Comparison of ENCODE assay signal across 10 mouse cellular contexts in the genomic region with DNA sequence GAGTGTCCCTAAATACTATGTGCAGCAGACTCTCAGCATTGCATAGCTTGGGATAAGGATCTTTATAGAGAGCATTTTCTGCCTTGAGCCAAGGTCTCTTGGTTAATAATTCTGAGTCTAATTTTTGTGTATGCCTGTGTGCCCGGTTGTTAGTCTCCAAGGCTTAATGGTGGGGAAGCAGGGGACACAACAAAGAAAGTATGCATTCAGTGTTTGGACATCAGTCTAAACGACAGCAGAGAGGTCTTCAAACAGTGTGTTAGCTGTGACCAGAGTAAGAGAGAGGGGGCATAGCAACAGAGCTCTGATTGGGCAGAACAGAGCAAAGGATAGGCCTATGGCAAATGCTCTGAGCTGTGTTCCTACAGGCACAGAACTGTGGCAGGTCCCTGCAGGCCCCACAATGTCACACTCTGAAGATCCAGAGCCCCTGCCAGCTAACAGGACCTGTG.
DNase-seq lines count a peak whose midpoint lies in the region; ATAC-seq and TF ChIP-seq lines count a peak whose summit lies in the region.
"Had no signal": no experiment of that assay in that cellular context is flagged by ENCODE, and none has a peak within 500 bp of the region (broad histone marks: within the 10 kb centered on the region; RNA-seq: fewer than 3 reads in every experiment).

No protein-coding gene starts in this region.

- H3K4me1 ChIP-seq in forebrain, postnatal 0 days (ENCODE audit: insufficient read depth) = no peaks in the 10 kb centered on the region
- H3K4me1 ChIP-seq in limb, embryonic 12.5 days (replicated peaks) = peaks cover 22% of the 10 kb centered on the region
- H3K4me1 ChIP-seq in liver, embryonic 12.5 days = no peaks in the 10 kb centered on the region
- H3K4me1 ChIP-seq: liver, embryonic 13.5 days had no signal

- H3K36me3 ChIP-seq in forebrain, postnatal 0 days (ENCODE audit: insufficient read depth) = no peaks in the 10 kb centered on the region
- no peaks in the 10 kb centered on the region for H3K36me3 ChIP-seq in limb, embryonic 12.5 days
- H3K36me3 ChIP-seq in liver, embryonic 12.5 days = no peaks in the 10 kb centered on the region
- H3K36me3 ChIP-seq: liver, embryonic 13.5 days had no signal

- TF ChIP-seq CTCF in forebrain, postnatal 0 days (IDR thresholded peaks at IDR 0.05; ENCODE audit: low read depth) = no peak

- 20% methylated on average over 2 of the region's 2 CpGs for WGBS in forebrain, postnatal 0 days
- WGBS in limb, embryonic 12.5 days = 41% methylated on average over 2 of the region's 2 CpGs
- 39% methylated on average over 2 of the region's 2 CpGs for WGBS in liver, embryonic 12.5 days (ENCODE audit: insufficient replicate concordance)

- H3K9me3 ChIP-seq in forebrain, postnatal 0 days (ENCODE audit: low read length) = no peaks in the 10 kb centered on the region
- H3K9me3 ChIP-seq in limb, embryonic 12.5 days = no peaks in the 10 kb centered on the region
- H3K9me3 ChIP-seq in liver, embryonic 12.5 days (replicated peaks) = no peaks in the 10 kb centered on the region
- H3K9me3 ChIP-seq: liver, embryonic 13.5 days had no signal

- H3K4me2 ChIP-seq in forebrain, postnatal 0 days (ENCODE audit: low read depth) = no peak overlapping the region
- no peak overlapping the region for H3K4me2 ChIP-seq in limb, embryonic 12.5 days
- H3K4me2 ChIP-seq in liver, embryonic 12.5 days = no peak overlapping the region
- H3K4me2 ChIP-seq: liver, embryonic 13.5 days had no signal

- no peak overlapping the region for H3K9ac ChIP-seq in forebrain, postnatal 0 days
- H3K9ac ChIP-seq in limb, embryonic 12.5 days (replicated peaks) = no peak overlapping the region
- no peak overlapping the region for H3K9ac ChIP-seq in liver, embryonic 12.5 days
- H3K9ac ChIP-seq: liver, embryonic 13.5 days had no signal

- peak; percentile 56 to 60 for DNase-seq in cerebellum, postnatal 14 days
- no peak for DNase-seq in cerebellum, postnatal 25 days
- peak; percentile 38 for DNase-seq in MN1 (ENCODE audit: low spot score)
- DNase-seq in forebrain, postnatal 0 days = peak; percentile 48
- no peak for DNase-seq in natural killer cell, adult 2 months (ENCODE audit: low spot score in 2 of 2)
- DNase-seq in layer of hippocampus, adult 11-12 months (ENCODE audit: low spot score) = no peak
- DNase-seq: gastrocnemius, postnatal 36 days; liver, embryonic 13.5 days had no signal

- no peak overlapping the region for H3K27ac ChIP-seq in forebrain, postnatal 0 days (ENCODE audit: low read depth, low read length)
- H3K27ac ChIP-seq in limb, embryonic 12.5 days = peak overlapping the region; percentile 57
- no peak overlapping the region for H3K27ac ChIP-seq in liver, embryonic 12.5 days
- H3K27ac ChIP-seq: liver, embryonic 13.5 days had no signal

- no peaks in the 10 kb centered on the region for H3K27me3 ChIP-seq in forebrain, postnatal 0 days (ENCODE audit: insufficient read depth, low read length)
- no peaks in the 10 kb centered on the region for H3K27me3 ChIP-seq in limb, embryonic 12.5 days
- H3K27me3 ChIP-seq in liver, embryonic 12.5 days (replicated peaks) = no peaks in the 10 kb centered on the region
- H3K27me3 ChIP-seq: liver, embryonic 13.5 days had no signal

- ATAC-seq in forebrain, postnatal 0 days = peak; percentile 97
- peak; percentile 81; the same call in 1 of the 2 replicates for ATAC-seq in limb, embryonic 12.5 days (ENCODE audit: insufficient number of reproducible peaks, insufficient read depth, low FRiP score, low TSS enrichment, low read depth)
- ATAC-seq in liver, embryonic 12.5 days = no peak

- no peak overlapping the region for H3K4me3 ChIP-seq in forebrain, postnatal 0 days (ENCODE audit: low read depth, low read length)
- no peak overlapping the region for H3K4me3 ChIP-seq in limb, embryonic 12.5 days (replicated peaks)
- no peak overlapping the region for H3K4me3 ChIP-seq in liver, embryonic 12.5 days
- H3K4me3 ChIP-seq: liver, embryonic 13.5 days had no signal

Comparison
In these comparisons a context has a peak if more than half of its experiments do, and no peak if none do; other contexts are left out.
1. DNase-seq: peak in cerebellum, postnatal 14 days (2 of 2), MN1 (single experiment) and forebrain, postnatal 0 days (single experiment); none in cerebellum, postnatal 25 days (0 of 2), natural killer cell, adult 2 months (0 of 2) and layer of hippocampus, adult 11-12 months (single experiment).